Mouse (Mus musculus): Measurements from ENCODE around the gene Nav2.
A peak's percentile ranks its signal among the peaks of the same experiment; 100 is the strongest.

Gene Nav2

DNA sequence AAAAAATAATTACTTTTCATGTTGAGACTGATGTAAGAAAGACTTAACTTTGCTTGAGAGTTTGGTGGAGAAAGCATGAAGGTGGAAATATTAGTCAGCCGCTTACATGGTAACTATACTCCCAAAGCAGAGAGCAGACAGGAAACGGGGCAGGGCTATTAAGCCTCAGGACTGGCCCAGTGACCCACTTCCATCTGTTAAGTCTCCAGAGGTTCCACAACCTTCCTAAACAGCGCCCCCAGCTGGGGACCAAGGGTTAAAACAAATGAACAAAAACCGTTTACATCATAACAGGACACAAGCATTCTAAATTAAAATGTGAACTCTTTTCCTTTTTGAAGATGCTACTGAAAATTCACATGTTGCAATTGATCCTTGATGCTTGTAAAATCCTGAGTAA, 29.7 kb downstream of the Nav2 start:
- peak; percentile 40 for DNase-seq

DNA sequence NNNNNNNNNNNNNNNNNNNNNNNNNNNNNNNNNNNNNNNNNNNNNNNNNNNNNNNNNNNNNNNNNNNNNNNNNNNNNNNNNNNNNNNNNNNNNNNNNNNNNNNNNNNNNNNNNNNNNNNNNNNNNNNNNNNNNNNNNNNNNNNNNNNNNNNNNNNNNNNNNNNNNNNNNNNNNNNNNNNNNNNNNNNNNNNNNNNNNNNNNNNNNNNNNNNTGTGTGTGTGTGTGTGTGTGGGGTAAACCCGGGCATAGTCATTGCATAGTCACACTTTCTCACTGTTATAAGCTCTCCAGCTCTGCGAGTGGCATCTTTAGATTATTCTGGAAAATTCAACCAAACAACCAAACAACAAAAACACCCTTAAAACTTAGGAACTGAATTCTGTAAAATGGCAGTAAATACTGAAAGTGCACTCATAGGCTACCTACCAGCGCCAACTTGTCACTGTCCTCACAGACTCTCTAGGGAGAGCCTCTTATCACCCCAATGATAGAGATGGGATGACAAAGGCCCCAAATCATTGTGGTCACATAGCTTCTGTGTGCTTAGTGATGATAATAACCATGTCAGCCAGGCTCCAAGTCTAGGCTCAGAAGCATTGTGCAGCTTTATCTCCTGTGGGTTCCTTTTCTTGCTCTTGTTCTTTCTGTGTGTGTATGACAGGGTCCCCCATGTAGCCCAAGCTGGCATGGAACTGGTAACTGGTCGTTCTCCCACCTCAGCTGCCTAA, 40.0 kb downstream of the Nav2 start:
- no peak for DNase-seq

DNA sequence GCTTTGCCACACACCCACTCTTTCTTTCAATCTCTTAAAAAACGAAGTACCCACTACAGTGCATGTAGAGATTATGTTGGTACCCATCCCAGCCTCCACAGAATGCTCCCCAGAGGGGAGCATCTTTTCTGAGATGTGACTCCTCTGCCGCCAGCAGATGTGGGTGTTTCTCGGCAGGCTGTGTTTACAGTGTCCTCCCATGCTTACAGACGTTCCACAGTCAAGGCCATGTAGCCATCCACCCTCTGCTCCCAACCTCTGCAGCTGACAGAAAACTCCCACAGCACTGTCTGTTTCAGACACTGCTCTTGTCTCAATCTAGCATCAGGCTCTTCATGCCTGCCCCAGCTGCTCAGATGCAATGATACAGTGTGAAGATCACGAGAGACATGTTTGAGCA, 46.0 kb downstream of the Nav2 start:
- no peak for DNase-seq

DNA sequence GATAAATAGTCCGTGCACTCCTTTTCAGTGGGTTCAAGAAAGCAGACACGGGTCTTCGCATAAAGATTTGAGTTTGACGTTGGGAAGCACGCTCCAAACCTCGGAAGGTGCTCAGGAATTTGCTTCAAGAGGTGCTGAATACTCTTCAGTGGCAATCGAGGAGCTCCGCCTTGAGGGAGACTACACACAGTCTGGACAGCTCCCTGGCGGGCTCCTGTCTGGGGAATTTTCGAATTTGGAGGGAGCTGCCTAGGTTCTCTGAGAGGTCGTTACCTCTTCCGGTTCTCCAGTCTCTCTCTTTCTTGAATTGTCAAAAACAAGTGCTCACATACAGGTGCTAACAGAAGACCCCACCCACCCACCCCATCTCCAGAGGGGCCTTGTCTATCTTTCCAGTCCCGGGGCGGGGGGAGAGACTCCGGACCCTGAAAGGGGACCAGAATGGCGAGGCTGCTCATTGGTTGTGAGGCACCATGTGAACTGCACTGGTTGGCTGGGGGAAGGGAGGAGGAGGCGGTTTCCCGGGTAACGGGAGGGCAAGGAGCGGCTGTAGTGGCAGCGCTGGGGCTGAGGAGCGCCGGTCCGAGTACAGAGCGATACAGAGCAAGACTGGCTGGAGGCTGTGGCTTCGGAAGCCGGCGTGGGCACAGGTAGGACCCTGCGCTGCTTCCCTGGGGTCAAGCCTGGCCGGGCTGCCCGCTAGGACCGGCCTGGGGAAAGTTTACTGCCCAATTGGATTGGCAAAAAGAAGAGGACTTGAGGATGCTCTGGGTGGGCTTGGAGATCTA, 50.2 kb downstream of the Nav2 start:
- peak; percentile 85 for DNase-seq

DNA sequence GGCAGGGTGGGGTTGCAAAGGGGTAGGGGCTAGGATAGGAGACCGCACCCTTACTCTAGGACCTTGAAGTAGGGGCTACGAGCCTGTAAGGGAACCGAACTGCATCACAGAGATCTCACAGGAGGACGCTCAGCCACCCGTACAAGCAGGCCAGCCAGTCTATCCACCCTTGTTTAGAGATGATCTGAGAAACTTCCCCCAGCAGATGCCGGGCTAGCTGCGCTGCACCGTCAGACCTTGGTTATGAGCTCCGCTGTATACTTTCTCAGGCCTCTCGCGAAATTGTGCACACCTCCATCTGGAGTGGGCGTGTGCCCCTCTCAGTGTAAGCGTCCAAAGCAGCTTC, 50.8 kb downstream of the Nav2 start:
- no peak for DNase-seq

DNA sequence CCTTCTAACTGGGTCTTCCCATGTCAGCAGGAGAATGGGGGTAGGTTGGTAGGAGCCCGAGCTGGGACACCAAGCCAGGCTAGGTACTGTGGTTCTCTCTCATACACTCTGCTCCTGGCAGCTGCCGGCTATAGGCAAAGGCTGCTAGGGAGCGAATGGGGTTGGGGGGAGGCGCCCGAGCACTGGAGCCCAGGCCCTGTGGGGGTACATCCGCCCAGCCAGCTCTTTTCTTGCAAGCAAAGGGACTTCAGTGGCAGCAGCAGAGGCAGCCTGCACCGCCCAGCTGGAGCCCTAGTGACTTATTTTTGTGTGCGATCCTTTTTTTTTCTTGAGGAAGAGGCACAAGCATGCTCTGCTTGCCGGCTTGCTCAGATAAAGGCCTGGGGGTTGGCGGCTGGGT, 51.6 kb downstream of the Nav2 start:
- peak; percentile 23 for DNase-seq

DNA sequence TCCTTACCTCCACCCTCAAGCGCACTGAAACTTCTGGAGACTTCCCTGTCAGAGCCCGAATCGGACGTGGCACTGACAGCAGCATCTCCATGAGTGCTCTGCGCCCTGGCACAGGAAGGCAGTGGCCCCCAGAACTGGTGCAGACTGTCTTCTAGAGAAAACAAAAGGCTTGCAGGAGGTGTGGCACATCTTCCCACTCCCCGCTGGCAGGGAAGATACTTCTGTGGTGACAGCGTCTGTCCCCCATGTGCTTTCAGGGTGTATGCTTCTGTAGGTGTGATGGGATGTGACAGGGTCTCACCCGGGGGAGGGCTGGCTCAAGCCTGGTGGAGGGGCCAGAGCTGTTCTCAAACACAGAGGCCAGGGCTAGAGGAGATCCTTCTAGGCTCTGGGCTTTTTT, 53.0 kb downstream of the Nav2 start:
- DNase-seq = no peak

DNA sequence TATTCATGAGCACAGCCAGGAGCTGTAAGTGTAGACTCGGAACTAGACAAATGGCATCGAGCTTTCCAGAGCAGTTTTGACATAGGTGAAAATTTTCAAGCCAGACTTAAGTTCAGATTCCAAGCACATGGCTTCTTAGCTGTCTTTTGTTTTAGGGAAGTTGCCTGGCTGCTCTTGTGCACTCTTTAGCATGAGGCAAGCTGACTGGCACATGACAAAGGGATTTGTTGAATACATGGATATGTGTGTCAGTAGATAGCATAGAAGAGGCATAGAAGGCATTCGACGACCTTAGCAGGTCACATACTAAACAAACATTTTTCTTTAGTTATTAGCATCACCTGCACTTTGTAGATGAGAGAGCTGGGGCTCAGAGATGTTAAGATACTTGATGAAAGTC, 53.4 kb downstream of the Nav2 start:
- no peak for DNase-seq

DNA sequence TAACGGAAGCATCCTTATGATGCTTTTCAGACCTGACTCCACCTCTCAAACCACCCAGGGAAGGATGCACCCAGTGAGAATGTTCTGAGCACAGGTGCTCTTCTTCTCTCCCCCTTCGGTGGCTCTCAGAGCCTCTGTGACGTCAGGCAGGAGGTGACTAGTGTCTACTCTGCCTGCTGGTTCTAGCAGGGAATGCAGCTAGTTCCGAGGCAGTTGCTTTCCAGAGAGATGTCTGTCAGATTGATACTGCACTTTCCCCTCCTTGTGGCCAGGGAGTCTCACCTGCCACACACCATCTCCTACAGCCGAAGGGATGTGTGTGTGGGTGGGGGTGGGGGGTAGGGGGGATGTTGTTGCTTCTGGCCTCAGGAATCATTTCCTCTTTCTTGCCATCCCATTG, 54.6 kb downstream of the Nav2 start:
- DNase-seq = no peak

DNA sequence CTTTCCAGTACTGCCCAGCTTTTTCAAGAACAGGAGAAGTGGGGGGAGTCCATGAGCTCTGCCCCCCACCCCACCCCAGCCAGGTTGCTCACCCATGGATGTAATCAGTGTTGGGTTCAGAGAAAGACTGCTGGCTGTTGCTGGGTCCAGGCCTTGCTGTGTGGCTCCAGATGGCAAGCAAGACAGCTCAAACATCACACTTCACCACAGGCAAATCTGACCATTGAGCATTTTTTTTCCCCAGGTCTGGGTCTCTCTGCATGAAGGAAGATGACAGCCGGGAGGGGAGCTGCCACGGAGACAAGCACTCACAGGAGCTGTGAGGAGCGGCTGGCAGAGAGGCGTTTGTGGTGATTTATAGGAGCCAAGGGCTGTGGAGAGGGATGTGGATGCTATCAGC, 55.0 kb downstream of the Nav2 start:
- no peak for DNase-seq

DNA sequence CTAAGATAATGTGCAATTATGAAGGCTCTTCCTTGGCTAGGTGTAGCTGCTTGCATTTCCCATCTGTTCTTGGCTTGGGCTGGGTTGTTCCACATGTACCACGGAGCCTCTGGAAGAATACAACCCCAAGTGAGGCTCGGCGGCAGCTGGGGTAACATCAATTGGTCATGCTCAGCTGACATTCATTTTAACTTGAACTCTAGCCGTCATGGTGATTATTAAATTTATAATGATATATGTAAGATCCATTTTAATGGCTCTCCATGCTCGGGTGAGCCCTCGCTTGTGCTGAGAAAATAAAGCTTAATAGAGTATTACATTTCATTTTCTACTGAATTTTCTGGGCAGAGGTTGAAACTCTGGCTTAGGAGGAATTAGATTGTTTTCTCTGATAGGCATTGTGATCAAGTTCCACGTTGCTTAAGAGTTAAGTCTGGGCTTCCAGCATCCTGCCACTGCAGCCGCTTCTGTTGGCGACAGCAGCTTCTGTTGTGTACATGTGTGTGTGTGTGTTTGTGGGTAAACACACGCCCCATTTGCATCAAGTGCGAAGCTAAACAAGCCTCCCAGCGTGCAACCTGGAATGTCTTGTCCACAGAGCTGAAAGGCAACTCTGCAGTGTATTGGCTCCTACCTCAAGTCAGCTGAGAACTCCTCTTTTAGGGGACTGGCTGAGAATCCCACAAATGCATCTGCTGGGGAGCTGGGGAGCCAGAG, 57.4 kb downstream of the Nav2 start:
- DNase-seq = no peak

DNA sequence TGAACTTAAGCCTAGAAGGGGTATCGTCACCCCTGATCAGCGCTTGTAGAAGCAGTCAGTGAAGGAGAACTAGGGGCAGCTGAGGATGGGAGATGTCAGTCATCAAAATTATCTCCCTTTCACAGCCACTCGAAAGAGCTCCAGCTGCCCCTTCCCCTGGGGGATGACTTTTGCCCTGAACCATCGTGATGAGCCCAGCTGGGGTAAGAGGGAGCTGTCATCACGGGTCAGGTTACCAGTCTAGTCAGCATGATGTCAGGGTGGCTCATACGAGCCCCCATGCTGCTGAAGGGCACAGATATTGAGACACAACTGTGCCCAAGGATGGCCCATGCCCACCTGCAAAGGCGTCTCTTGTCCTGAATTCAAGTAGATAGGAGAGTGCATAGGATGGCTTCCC, 72.5 kb downstream of the Nav2 start:
- no peak for DNase-seq

DNA sequence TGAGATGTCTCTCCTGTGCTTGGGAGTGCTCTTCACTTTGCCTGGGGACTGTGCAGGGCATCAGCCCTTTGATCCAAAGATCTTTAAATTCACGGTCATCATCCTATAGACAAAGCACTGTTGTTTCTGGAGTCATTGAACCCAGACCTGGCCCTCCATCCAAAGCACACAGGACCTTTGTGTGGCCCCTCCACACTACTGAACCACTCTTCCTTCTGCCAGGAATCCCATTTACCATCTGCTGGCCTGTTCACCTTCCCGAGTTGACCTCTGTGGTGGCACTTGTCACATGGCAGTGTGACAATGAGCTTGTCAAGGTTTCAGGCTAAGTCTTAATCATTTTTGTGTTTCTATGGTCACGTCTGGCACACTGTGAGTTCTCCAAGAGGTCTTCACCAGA, 73.3 kb downstream of the Nav2 start:
- no peak for DNase-seq

DNA sequence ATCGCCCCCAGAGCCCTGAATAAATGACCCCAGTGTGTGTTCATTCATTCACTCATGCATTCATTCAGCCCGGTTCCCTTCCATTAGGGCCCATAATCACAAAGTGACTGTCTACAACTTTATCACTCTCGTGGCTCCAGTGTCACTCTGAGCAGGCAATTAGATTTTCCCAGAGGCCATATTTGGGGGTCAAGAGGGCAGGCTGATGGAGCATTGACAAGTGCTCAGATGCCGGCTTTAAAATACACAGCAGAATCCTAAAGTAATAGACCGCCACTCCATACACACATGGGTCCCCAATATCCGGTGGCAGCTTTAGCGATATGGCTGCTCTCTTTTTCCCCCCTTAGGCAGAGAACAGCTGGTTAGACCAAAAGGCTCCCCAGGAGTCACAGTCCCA, 74.1 kb downstream of the Nav2 start:
- no peak for DNase-seq

DNA sequence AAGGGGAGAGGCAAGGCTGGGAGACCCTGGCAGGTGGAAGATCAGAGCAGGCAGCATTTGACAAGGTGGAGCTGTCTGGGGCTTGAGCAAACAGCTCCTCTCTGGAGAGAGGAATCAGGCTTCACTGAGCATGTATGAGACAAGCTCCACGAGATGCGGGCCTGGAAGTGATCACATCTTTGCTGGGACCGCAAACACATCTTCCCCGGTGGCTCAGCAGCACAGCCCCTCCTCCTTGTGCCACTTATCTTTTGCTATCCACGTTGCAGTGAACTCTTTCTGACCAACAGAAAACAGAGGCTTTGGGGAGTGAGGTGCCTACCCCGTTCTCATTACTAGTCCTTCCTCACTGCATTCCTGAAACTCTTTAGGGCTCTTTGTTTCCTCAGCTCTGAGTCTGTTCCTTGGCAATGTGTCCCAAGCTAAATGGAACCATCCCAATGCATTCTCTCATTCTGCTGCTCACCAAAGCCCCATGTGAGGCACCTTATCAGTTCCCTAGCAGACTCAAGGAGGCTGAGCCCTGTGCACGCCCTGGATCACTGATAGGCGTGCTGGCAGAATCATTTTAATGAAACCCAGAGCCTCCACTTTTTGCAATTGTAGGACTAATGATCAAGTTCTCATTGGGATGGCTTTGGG, 83.5 kb downstream of the Nav2 start:
- DNase-seq = no peak

DNA sequence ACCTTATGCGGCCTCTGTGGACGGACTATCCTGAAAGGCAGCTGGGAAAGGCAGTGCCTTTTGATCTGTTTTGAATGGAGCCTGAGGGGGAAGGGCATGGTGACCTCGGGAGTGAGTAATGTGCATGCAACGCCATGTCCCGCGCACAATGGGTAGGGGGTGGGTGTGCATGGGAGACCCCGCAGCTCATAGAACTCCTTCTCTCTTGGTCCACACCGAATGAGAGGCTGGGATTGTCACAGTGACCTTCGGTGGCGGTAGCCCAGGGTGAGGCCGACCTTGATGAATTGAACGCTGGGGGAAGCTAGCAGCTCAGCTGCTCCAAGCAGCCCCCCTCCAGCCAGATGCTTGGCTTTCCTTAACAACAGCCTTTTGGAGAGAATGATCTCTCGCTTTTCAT, 86.7 kb downstream of the Nav2 start:
- no peak for DNase-seq

DNA sequence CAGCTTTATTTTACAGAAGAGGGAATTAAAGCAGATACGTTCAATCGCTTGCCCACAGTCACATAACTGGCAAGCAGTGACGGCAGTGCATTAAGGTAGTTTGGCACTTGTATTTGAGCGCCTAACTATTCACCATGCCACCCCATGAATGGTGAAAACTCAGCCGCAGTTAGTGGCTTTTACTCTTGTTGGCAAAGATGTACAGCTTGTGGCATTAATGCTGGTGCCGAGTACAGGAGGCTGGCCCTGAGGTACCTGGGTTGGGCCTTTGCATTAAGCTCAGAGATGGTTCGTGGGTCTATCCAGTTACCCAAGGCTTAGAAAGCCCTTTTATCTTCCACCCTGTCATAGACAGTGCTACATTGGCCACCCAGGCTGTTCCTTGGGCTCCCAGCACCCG, 87.2 kb downstream of the Nav2 start:
- DNase-seq = no peak

DNA sequence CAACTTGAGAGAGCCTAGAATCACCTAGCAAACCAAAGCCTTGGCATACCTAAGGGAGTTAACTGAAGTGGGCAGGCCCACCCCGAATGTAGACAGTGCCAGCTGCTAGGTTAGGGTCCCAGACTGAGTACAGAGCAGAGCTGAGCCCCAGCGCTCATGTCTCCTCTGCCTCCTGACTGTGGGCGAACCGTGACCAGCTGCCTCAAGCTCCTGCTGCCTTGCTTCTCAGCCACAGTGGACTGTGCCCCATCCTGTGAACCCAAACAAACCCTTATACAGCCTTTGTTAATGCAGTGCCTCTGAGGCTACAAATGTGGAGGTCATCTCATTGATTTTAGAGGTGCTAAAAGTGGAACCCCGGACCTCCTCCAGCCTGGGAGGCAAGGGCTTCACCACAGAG, 88.3 kb downstream of the Nav2 start:
- DNase-seq = no peak

DNA sequence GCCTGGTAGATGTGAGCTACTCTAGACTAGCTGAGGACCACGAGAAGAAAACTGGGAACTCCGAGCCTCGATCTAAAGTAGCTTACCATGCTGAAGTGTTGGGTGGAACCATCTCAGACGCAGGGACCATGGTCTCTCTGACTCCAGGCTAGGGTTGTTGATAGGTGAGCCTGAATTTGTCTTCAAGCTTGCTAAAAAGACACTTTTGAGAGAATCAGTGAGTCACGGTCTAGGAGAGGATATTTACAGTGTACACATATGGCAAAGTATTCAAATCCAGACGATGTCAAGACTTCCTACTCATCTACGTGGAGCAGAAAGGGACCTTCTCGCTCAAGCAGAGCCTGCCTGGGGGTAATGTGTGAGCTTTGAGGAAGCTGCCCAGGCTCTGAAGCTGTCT, 89.6 kb downstream of the Nav2 start:
- DNase-seq = no peak

DNA sequence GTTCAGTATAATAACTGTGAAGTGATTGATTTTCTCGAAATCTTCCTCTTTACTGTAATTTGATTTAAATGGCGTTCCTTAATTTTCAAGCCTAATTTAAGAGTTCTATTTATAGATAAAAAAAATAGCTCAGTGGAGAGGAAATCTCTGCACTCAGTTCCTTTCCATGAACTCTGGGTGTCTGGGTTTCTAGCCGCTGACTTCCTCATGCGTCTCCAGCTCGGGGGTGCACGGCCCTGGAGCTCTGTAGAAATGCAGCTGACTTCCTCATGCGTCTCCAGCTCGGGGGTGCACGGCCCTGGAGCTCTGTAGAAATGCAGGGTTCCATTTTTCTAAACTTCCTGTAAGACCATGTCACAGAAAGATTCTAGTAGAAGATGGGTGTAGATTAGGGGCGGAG, 90.1 kb downstream of the Nav2 start:
- DNase-seq = no peak

DNA sequence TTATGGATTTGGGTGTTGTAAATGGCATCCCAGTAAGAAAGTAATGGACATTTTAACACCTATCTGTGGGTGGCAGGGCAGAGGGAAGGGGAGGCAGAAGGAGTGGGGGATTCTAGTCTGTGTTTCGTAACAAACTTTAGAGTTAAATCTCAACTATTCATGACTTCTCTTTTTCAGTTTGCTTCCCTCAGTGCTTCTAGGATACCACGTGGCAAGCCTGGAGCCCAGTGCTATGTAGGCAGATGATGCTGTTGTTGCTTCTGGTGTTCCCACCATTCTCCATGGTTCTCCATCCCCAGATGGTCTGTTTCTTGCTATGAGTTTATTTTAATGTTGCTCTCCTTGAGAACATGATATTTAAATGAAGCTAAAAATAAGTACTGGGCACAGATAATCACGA, 92.3 kb downstream of the Nav2 start:
- DNase-seq = no peak

DNA sequence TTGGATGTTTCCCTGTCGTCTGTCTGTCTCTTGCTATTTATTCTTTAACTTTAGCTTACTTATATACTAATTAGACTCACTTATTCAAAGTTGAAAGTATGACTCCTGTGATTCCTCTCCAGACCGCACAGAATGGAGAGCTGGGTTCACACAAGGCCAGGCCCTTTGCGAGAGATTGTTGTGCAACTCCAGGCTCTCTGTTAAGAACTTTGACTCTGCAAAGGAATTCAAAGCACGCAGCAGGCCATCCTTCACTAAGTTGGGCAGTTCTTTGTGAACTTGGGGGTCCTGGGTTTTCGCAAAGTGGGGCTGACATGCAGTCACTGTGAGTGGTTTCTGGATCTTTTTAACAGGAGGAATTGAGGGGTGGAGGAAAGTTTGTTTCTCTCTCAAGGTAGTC, 95.9 kb downstream of the Nav2 start:
- no peak for DNase-seq

DNA sequence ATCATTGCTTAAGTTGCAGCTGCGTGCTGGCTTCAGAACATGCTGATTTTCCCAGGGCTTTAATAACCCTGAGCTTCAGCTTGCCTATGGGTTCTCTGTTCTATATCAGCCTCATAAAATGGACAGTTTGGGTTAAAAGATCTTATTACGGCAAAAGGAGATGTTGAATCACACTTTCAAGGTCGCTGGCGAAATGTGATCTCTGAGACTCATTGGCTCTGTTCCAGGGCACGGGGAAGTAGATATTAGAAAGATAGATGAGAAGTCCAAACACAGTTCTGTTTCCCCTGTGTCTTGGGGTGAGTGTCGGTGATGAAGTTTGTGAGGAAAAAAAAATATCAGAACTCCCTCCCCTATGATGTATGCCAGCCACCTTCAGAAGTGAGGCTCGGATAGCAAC, 98.4 kb downstream of the Nav2 start:
- no peak for DNase-seq

DNA sequence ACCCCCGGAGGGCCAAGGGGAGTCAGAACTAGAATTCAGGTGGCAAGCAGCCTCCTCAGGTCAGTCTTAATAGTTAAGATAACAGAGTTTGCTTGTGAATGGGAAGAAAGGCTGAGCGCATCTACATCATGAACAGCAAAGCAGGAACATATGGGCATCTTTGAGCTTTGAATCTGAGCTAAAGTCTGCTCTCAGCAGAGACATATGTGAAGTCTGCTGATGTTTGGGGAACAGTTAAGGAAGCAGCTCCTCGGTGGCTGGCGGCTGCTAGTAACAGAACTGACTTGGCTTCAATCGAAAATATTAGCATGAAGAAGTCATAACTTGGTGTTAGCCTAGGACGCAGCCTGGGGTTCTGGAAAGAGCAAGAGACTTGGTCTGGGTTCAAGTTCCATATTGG, 102.2 kb downstream of the Nav2 start:
- DNase-seq = no peak

All from right cerebral cortex, postnatal 14 days (tissue).